Mouse (Mus musculus) mouse trophoblast stem cell (cell line): ENCODE results near the gene Cela1.

Experiments used
- in situ Hi-C, 2 experiments: fragments of 300-500 bp; cut with MseI, MboI; formaldehyde crosslinking; loops; 2 replicates in 1 of 2; 3 replicates in 1 of 2; pipeline ENCODE4 v1.15.1; 2025

Gene Cela1

GRCm38 (mm10) chr15:100635851-100636645 is 51.7 kb downstream of the Cela1 start:
- in situ Hi-C loops: no loop called here

- in situ Hi-C loops: no loop called here
Observed at GRCm38 (mm10) chr15:100635239-100635638, 52.5 kb downstream of the Cela1 start.

- in situ Hi-C loops: no loop called here
Observed at GRCm38 (mm10) chr15:100633341-100633740, 54.4 kb downstream of the Cela1 start.

GRCm38 (mm10) chr15:100632323-100632722 is 55.4 kb downstream of the Cela1 start:
- in situ Hi-C loops: no loop called here

GRCm38 (mm10) chr15:100631454-100632170 is 56.1 kb downstream of the Cela1 start:
- in situ Hi-C loops: no loop called here

- in situ Hi-C loops: no loop called here
Observed at GRCm38 (mm10) chr15:100630126-100630525, 57.6 kb downstream of the Cela1 start.

- in situ Hi-C loops: no loop called here
Observed at GRCm38 (mm10) chr15:100628797-100629196, 58.9 kb downstream of the Cela1 start.

- in situ Hi-C loops: no loop called here
Observed at GRCm38 (mm10) chr15:100627774-100628370, 59.8 kb downstream of the Cela1 start.

- in situ Hi-C loops: no loop called here
Observed at GRCm38 (mm10) chr15:100627287-100627686, 60.4 kb downstream of the Cela1 start.

- in situ Hi-C loops: no loop called here
Observed at GRCm38 (mm10) chr15:100624435-100624834, 63.3 kb downstream of the Cela1 start.
